12 mouse cellular contexts compared by ENCODE assay signal in the genomic region with DNA sequence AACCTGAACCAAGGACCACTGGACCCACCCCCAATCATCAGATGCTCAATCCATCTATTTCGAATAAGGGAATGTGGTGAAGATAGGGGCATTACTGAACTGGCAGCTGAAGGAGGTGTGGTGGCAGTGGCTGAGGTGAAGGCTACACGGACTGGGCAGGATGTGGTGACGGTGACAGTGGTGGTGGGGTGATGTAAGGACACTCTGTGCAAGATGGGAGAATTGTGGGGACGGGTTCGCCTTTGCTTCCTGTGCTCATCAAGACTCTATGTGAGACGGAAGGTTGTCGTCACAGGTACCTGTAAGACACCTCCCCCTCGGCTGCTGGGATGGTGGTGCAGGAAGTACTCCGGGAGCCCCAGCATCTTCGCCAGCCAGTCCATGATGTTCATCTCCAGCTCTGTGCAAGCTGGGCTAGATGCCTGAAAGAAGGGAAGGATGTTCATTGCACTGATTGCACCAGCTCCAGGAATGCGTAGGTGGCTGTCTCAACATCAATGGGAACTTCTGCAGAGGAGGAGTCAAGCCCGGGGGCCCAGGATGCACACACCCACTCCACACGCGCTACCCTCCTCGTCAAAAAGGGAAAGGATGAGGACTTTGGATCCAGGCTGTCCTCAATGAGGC. TPM values are rescaled to one million over a fixed set of nuclear protein-coding genes. Genes with fewer than 3 reads are reported as not detected.
DNase-seq lines count a peak whose midpoint lies in the region; ATAC-seq and TF ChIP-seq lines count a peak whose summit lies in the region.
"Had no signal": no experiment of that assay in that cellular context is flagged by ENCODE, and none has a peak within 500 bp of the region (broad histone marks: within the 10 kb centered on the region; RNA-seq: fewer than 3 reads in every experiment).

No protein-coding gene starts in this region.

- H3K79me2 ChIP-seq in MEL (ENCODE audit: control insufficient read depth, insufficient read depth, low read length, poor library complexity): no peaks in the 10 kb centered on the region

- H3K9me3 ChIP-seq in MEL (replicated peaks; ENCODE audit: insufficient read depth, low read length): no peaks in the 10 kb centered on the region
- no peaks in the 10 kb centered on the region for H3K9me3 ChIP-seq in midbrain, embryonic 14.5 days (ENCODE audit: control insufficient read depth, low read length)
- H3K9me3 ChIP-seq: intestine, embryonic 15.5 days had no signal

- no peak for TF ChIP-seq EP300 in MEL (IDR thresholded peaks at IDR 0.05; ENCODE audit: low read depth in 1 of 2, low read length in 2 of 2)

- peak; percentile 26 for DNase-seq in ovary, adult 18-20 months (ENCODE audit: low spot score)
- DNase-seq in ovary, postnatal 10 days (ENCODE audit: low spot score): no peak
- no peak for DNase-seq in MEL (ENCODE audit: low read depth, low spot score)
- peak; percentile 28 for DNase-seq in thymus, adult 2 months
- no peak for DNase-seq in layer of hippocampus, adult 11-12 months (ENCODE audit: low spot score)
- no peak for DNase-seq in cerebellum, postnatal 14 days
- no peak for DNase-seq in midbrain, embryonic 14.5 days
- DNase-seq: adrenal gland, postnatal 14 days; kidney, postnatal 36 days had no signal

- no peak for TF ChIP-seq CTCF in MEL (IDR thresholded peaks at IDR 0.05 in 2 of 3, conservative IDR thresholded peaks at IDR 0.05 in 1 of 3; ENCODE audit: control insufficient read depth in 1 of 3, insufficient read depth in 1 of 3, low read depth in 2 of 3, low read length in 3 of 3, poor library complexity in 1 of 3, severe bottlenecking in 1 of 3)
- no peak for TF ChIP-seq CTCF in thymus, adult 2 months (IDR thresholded peaks at IDR 0.05; ENCODE audit: borderline replicate concordance, control insufficient read depth, extremely low read depth, insufficient read depth, low read length, poor library complexity)

- H3K36me3 ChIP-seq in MEL (ENCODE audit: control insufficient read depth in 1 of 2, insufficient read depth in 2 of 2, low read length in 2 of 2): peaks cover 0 to 14% of the 10 kb centered on the region in 2 experiments; a peak in 2 of 4 replicates
- no peaks in the 10 kb centered on the region for H3K36me3 ChIP-seq in thymus, adult 2 months (ENCODE audit: control insufficient read depth, insufficient read depth, low read length)
- H3K36me3 ChIP-seq in midbrain, embryonic 14.5 days (ENCODE audit: control insufficient read depth, insufficient read depth, low read length): no peaks in the 10 kb centered on the region
- H3K36me3 ChIP-seq: intestine, embryonic 15.5 days had no signal

- no peak overlapping the region for H3K4me2 ChIP-seq in midbrain, embryonic 14.5 days (ENCODE audit: low read length)
- H3K4me2 ChIP-seq: intestine, embryonic 15.5 days had no signal

- H3K9ac ChIP-seq in MEL (ENCODE audit: control insufficient read depth, low read depth, low read length, poor library complexity, severe bottlenecking): no peak overlapping the region
- H3K9ac ChIP-seq in midbrain, embryonic 14.5 days (replicated peaks; ENCODE audit: low read length): no peak overlapping the region
- H3K9ac ChIP-seq: intestine, embryonic 15.5 days had no signal

- WGBS in thymus, adult 2 months: 26% methylated on average over 15 of the region's 15 CpGs
- WGBS in midbrain, embryonic 14.5 days: 86% methylated on average over 15 of the region's 15 CpGs

- no peak overlapping the region for H3K4me3 ChIP-seq in MEL (ENCODE audit: control insufficient read depth in 1 of 2, insufficient read depth in 1 of 2, low read depth in 2 of 2, low read length in 2 of 2)
- no peak overlapping the region for H3K4me3 ChIP-seq in thymus, adult 2 months (ENCODE audit: control insufficient read depth, insufficient read depth, low read length)
- H3K4me3 ChIP-seq in midbrain, embryonic 14.5 days (replicated peaks; ENCODE audit: low read depth, low read length): no peak overlapping the region
- H3K4me3 ChIP-seq: intestine, embryonic 15.5 days; left cerebral cortex, adult 2 months had no signal

- H3K4me1 ChIP-seq in MEL (ENCODE audit: control insufficient read depth in 1 of 2, insufficient read depth in 2 of 2, low read length in 2 of 2): peaks cover 11 to 32% of the 10 kb centered on the region in 2 experiments
- peaks cover 14% of the 10 kb centered on the region for H3K4me1 ChIP-seq in thymus, adult 2 months (replicated peaks; ENCODE audit: control insufficient read depth, insufficient read depth, low read length)
- H3K4me1 ChIP-seq in midbrain, embryonic 14.5 days (ENCODE audit: control insufficient read depth, insufficient read depth, low read length): no peaks in the 10 kb centered on the region
- H3K4me1 ChIP-seq: intestine, embryonic 15.5 days had no signal

- H3K27ac ChIP-seq in MEL (ENCODE audit: control insufficient read depth, low read depth, low read length): 0 out of 2 replicates have a peak overlapping the region, but pooled peaks have one; percentile 20
- H3K27ac ChIP-seq in thymus, adult 2 months (ENCODE audit: control insufficient read depth, insufficient read depth, low read length): no peak overlapping the region
- H3K27ac ChIP-seq in midbrain, embryonic 14.5 days (replicated peaks; ENCODE audit: low read depth, low read length): no peak overlapping the region
- H3K27ac ChIP-seq: intestine, embryonic 15.5 days; left cerebral cortex, adult 2 months had no signal

- no peaks in the 10 kb centered on the region for H3K27me3 ChIP-seq in MEL (ENCODE audit: control insufficient read depth in 1 of 2, insufficient read depth in 2 of 2, low read length in 2 of 2)
- no peaks in the 10 kb centered on the region for H3K27me3 ChIP-seq in thymus, adult 2 months (ENCODE audit: control insufficient read depth, insufficient read depth, low read length)
- no peaks in the 10 kb centered on the region for H3K27me3 ChIP-seq in midbrain, embryonic 14.5 days (ENCODE audit: control insufficient read depth, insufficient read depth, low read length)
- H3K27me3 ChIP-seq: intestine, embryonic 15.5 days had no signal

- peak; percentile 77 for ATAC-seq in megakaryocyte, adult 5-6 weeks (ENCODE audit: poor library complexity, severe bottlenecking)
- no peak for ATAC-seq in midbrain, embryonic 14.5 days (ENCODE audit: low FRiP score, low TSS enrichment)
- ATAC-seq: intestine, embryonic 15.5 days had no signal

- TF ChIP-seq POLR2A in MEL (IDR thresholded peaks at IDR 0.05; ENCODE audit: control insufficient read depth in 1 of 2, insufficient read depth in 1 of 2, low read depth in 1 of 2, low read length in 2 of 2, poor library complexity in 1 of 2): no peak
- no peak for TF ChIP-seq POLR2A in thymus, adult 2 months (IDR thresholded peaks at IDR 0.05; ENCODE audit: control insufficient read depth, extremely low read depth, insufficient read depth, low read length, poor library complexity)

- no peak for TF ChIP-seq RAD21 in MEL (IDR thresholded peaks at IDR 0.05; ENCODE audit: low read depth, low read length)

TF ChIP-seq in MEL, 35 proteins besides CTCF, POLR2A, EP300 and RAD21:
- TF ChIP-seq USF2 (IDR thresholded peaks at IDR 0.05; ENCODE audit: borderline replicate concordance in 1 of 2, insufficient read depth in 1 of 2, low read depth in 1 of 2, low read length in 2 of 2) (no peak), CHD1 (IDR thresholded peaks at IDR 0.05; ENCODE audit: low read depth, low read length) (no peak), UBTF (IDR thresholded peaks at IDR 0.05; ENCODE audit: borderline replicate concordance, insufficient read depth, low read depth, low read length) (no peak), JUND (IDR thresholded peaks at IDR 0.05; ENCODE audit: low read depth, low read length) (no peak), POLR2AphosphoS2 (IDR thresholded peaks at IDR 0.05; ENCODE audit: low read length) (no peak), ZNF384 (IDR thresholded peaks at IDR 0.05; ENCODE audit: low read depth, low read length) (no peak), GATA1 (IDR thresholded peaks at IDR 0.05; ENCODE audit: low read depth, low read length) (no peak), TCF12 (IDR thresholded peaks at IDR 0.05; ENCODE audit: low read depth, low read length) (no peak)

RNA-seq across cellular contexts. Expression of a gene that starts 12.9 kb away (rescaled TPM):
- total RNA-seq in MEL (2012; rRNA removed): 2.2 and 2.8 TPM in 2 replicates
- 1 to 10 TPM in 1 of 2 experiments, not detected in 1; 5.5 TPM for polyA plus RNA-seq in MEL (2012; ENCODE audit: insufficient read depth in 1 of 2, insufficient read length in 2 of 2, low read depth in 1 of 2, low replicate concordance in 2 of 2, missing spikeins in 1 of 2)
- 21.5 and 30.3 TPM in 2 replicates for total RNA-seq in megakaryocyte, adult 5-6 weeks (2015)
- 42.8 and 48.0 TPM in 2 replicates for total RNA-seq in megakaryocyte, adult 5-6 weeks (2017)
- 18.1 and 19.1 TPM in 2 replicates for polyA plus RNA-seq in thymus, adult 2 months (2012; rRNA removed)
- polyA plus RNA-seq in midbrain, embryonic 14.5 days (2014; fragmentation: Nextera tagmentation; extraction: Ambion mirVana): 0.43 and 0.68 TPM in 2 replicates

RNA-seq across cellular contexts. Expression of a gene that starts 54.0 kb away (rescaled TPM):
- not detected in 2 replicates for total RNA-seq in MEL (2012; rRNA removed)
- not detected for polyA plus RNA-seq in MEL (2012; ENCODE audit: insufficient read depth in 1 of 2, insufficient read length in 2 of 2, low read depth in 1 of 2, low replicate concordance in 2 of 2, missing spikeins in 1 of 2)
- total RNA-seq in megakaryocyte, adult 5-6 weeks (2015): not detected in 2 replicates
- total RNA-seq in megakaryocyte, adult 5-6 weeks (2017): 0.07 and 0.53 TPM in 2 replicates
- 2.4 and 5.2 TPM in 2 replicates for polyA plus RNA-seq in thymus, adult 2 months (2012; rRNA removed)
- polyA plus RNA-seq in midbrain, embryonic 14.5 days (2014; fragmentation: Nextera tagmentation; extraction: Ambion mirVana): 9.6 and 10.5 TPM in 2 replicates

Comparison
In these comparisons a context has a peak if more than half of its experiments do, and no peak if none do; other contexts are left out.
1. DNase-seq: peak in ovary, adult 18-20 months (single experiment) and thymus, adult 2 months (single experiment); none in ovary, postnatal 10 days (single experiment), MEL (single experiment), layer of hippocampus, adult 11-12 months (single experiment), cerebellum, postnatal 14 days (0 of 2) and midbrain, embryonic 14.5 days (single experiment).